Mouse (Mus musculus) heart, embryonic 13.5 days (tissue): Measurements from ENCODE around the gene Dact3. TPM values are rescaled to one million over a fixed set of nuclear protein-coding genes. Genes with fewer than 3 reads are reported as not detected.
A peak's percentile ranks its signal among the peaks of the same experiment; 100 is the strongest.

Source experiments
- ATAC-seq: fragments of 200-750 bp; cut with Nextera tagmentation; 2 replicates; pipeline ENCODE4 v1.8.0; 2017; ENCODE audit warnings: moderate TSS enrichment; ENCODE audit not compliant: insufficient number of reproducible peaks, low FRiP score, low TSS enrichment; ENCODE audit errors: extremely low read depth
- H3K27ac ChIP-seq: fragments of 300-500 bp; sonication (generic); replicated peaks from 2 replicates; pipeline ENCODE4 v1.5.1; 2015; ENCODE audit warnings: moderate library complexity, mild to moderate bottlenecking, inconsistent platforms
- H3K27me3 ChIP-seq: fragments of 300-500 bp; sonication (generic); replicated peaks from 2 replicates; pipeline ENCODE4 v1.6.1; 2015; ENCODE audit warnings: mild to moderate bottlenecking, inconsistent platforms
- H3K36me3 ChIP-seq: fragments of 300-500 bp; sonication (generic); 2 replicates; pipeline ENCODE4 v1.6.1; 2015; ENCODE audit warnings: mild to moderate bottlenecking, inconsistent platforms
- H3K4me1 ChIP-seq: fragments of 300-500 bp; sonication (generic); 2 replicates; pipeline ENCODE4 v1.6.1; 2015; ENCODE audit warnings: inconsistent platforms
- H3K4me2 ChIP-seq: fragments of 300-500 bp; sonication (generic); 2 replicates; pipeline ENCODE4 v1.6.1; 2015; ENCODE audit warnings: inconsistent platforms, mild to moderate bottlenecking, moderate library complexity
- H3K4me3 ChIP-seq: fragments of 300-500 bp; sonication (generic); 2 replicates; pipeline ENCODE4 v1.5.1; 2015; ENCODE audit warnings: moderate library complexity, mild to moderate bottlenecking, inconsistent platforms
- H3K9ac ChIP-seq: fragments of 300-500 bp; sonication (generic); 2 replicates; pipeline ENCODE4 v1.6.1; 2015; ENCODE audit warnings: inconsistent platforms, mild to moderate bottlenecking, moderate library complexity
- H3K9me3 ChIP-seq: fragments of 300-500 bp; sonication (generic); 2 replicates; pipeline ENCODE4 v1.6.1; 2016; ENCODE audit warnings: inconsistent platforms
- WGBS: fragments of 180-500 bp; shearing (Covaris S2); methylation state at CpG from one replicate; pipeline ENCODE4 v1.1.7; 2015; ENCODE audit warnings: mixed read lengths; 5-methylcytosine and 5-hydroxymethylcytosine counted together
- polyA plus RNA-seq: library from polyadenylated mRNA; unstranded; fragments of >200 nt; fragmentation: Nextera tagmentation; extraction: Ambion mirVana; gene quantifications from 2 replicates; pipeline ENCODE4 v1.2.1, GENCODE M21; 2015

Gene Dact3
- polyA plus RNA-seq, 1 experiment from 2014 or later = 4.7 TPM

- no peaks in the 10 kb centered on the region for H3K27me3 ChIP-seq
- peak within 1 kb of the TSS; percentile 76 for H3K4me3 ChIP-seq
- peak within 1 kb of the TSS; percentile 99 for H3K4me2 ChIP-seq
- H3K9me3 ChIP-seq = no peaks in the 10 kb centered on the region
- under 1% methylated on average over 32 of the region's 32 CpGs for WGBS
- peaks cover 43% of the 10 kb centered on the region for H3K4me1 ChIP-seq
- peak within 1 kb of the TSS; percentile 94 for H3K9ac ChIP-seq
- H3K36me3 ChIP-seq = peaks cover 60% of the 10 kb centered on the region
- peak; percentile 68 for ATAC-seq
- H3K27ac ChIP-seq = peak within 1 kb of the TSS; percentile 88
Measured at GRCm38 (mm10) chr7:16842645-16843063, 32.5 kb upstream of the Dact3 start, which contains the start of gene Prkd2. Prkd2 (plus strand) TSS chr7:16842902.

DNA sequence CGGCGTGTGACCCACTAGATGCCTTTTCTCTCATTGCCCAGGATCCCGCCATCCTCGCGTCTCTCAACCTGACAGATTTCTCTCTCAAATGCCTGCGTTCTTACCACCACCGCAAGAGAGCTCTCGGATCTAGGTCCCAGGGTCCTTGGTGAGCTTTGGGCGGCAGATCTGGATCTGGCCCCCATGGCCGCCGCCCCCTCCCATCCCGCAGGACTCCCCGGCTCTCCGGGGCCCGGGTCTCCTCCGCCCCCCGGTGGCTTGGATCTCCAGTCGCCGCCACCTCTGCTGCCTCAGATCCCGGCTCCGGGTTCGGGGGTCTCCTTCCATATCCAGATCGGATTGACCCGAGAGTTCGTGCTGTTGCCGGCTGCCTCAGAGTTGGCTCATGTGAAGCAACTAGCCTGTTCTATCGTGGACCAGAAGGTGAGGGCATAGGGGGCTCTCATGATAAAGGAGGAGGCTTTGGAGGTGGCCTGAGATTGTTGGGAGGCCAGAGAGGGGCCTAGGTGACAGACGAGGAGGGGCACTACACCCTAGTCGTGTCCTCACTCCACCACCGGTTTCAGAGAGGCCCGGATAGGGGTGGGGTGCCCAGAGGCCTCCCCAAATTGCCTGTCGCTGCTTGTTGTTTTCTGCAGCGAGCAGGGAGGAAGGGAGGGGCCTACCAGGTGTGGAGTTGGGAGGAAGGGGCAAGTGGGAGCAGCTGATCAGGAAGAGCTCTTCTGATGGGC lies 31.5 kb upstream of the Dact3 start:
- peaks cover 58% of the 10 kb centered on the region for H3K36me3 ChIP-seq
- no peak for ATAC-seq
- H3K27me3 ChIP-seq = no peaks in the 10 kb centered on the region
- H3K4me3 ChIP-seq = peak overlapping the region; percentile 76
- peak overlapping the region; percentile 88 for H3K27ac ChIP-seq
- H3K4me2 ChIP-seq = peak overlapping the region; percentile 99
- WGBS = 2% methylated on average over 33 of the region's 33 CpGs
- peaks cover 43% of the 10 kb centered on the region for H3K4me1 ChIP-seq
- no peaks in the 10 kb centered on the region for H3K9me3 ChIP-seq
- peak overlapping the region; percentile 94 for H3K9ac ChIP-seq

GRCm38 (mm10) chr7:16844696-16845071 lies 30.4 kb upstream of the Dact3 start:
- 40% methylated on average over 3 of the region's 3 CpGs for WGBS
- Histone ChIP-seq H3K27me3 (no peaks in the 10 kb centered on the region), H3K4me2 (peak overlapping the region; percentile 99), H3K36me3 (peaks cover 58% of the 10 kb centered on the region), H3K27ac (peak overlapping the region; percentile 88), H3K4me3 (peak overlapping the region; percentile 76), H3K9me3 (no peaks in the 10 kb centered on the region), H3K9ac (peak overlapping the region; percentile 94), H3K4me1 (peaks cover 43% of the 10 kb centered on the region)
- no peak for ATAC-seq

- H3K9me3 ChIP-seq = no peaks in the 10 kb centered on the region
- peak overlapping the region; percentile 88 for H3K27ac ChIP-seq
- WGBS = 34% methylated on average over 14 of the region's 14 CpGs
- peak overlapping the region; percentile 76 for H3K4me3 ChIP-seq
- H3K4me2 ChIP-seq = peak overlapping the region; percentile 99
- no peaks in the 10 kb centered on the region for H3K27me3 ChIP-seq
- peaks cover 58% of the 10 kb centered on the region for H3K36me3 ChIP-seq
- H3K4me1 ChIP-seq = peaks cover 43% of the 10 kb centered on the region
- H3K9ac ChIP-seq = peak overlapping the region; percentile 94
- ATAC-seq = no peak
Measured at GRCm38 (mm10) chr7:16845072-16845819, 29.9 kb upstream of the Dact3 start.

GRCm38 (mm10) chr7:16845820-16846167 lies 29.3 kb upstream of the Dact3 start:
- Histone ChIP-seq H3K9ac (peak overlapping the region; percentile 94), H3K36me3 (peaks cover 58% of the 10 kb centered on the region), H3K4me1 (peaks cover 43% of the 10 kb centered on the region), H3K4me2 (peak overlapping the region; percentile 99), H3K27me3 (no peaks in the 10 kb centered on the region), H3K27ac (peak overlapping the region; percentile 88), H3K4me3 (peak overlapping the region; percentile 76), H3K9me3 (no peaks in the 10 kb centered on the region)
- ATAC-seq = no peak
- WGBS = 36% methylated on average over 10 of the region's 10 CpGs

DNA sequence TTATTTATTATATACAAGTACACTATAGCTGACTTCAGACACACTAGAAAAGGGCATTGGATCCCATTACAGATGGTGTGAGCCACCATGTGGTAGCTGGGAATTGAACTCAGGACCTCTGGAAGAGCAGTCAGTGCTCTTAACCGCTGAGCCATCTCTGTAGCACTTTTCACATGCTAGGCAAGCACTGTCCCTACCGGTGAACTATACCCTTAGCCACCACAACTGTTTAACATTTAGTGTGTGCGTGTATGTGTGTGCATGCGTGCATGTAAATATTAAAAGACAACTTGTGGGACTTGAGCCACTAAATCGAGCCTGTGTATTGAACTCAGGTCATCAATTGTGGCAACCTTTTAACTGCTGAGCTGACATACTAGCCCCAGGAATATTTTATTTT lies 28.3 kb upstream of the Dact3 start:
- Histone ChIP-seq H3K27me3 (no peaks in the 10 kb centered on the region), H3K4me3 (no peak overlapping the region), H3K4me2 (no peak overlapping the region), H3K36me3 (peaks cover 55% of the 10 kb centered on the region), H3K9me3 (no peaks in the 10 kb centered on the region), H3K9ac (no peak overlapping the region), H3K4me1 (peaks cover 34% of the 10 kb centered on the region), H3K27ac (no peak overlapping the region)
- ATAC-seq = no peak
- 93% methylated on average over 5 of the region's 5 CpGs for WGBS

DNA sequence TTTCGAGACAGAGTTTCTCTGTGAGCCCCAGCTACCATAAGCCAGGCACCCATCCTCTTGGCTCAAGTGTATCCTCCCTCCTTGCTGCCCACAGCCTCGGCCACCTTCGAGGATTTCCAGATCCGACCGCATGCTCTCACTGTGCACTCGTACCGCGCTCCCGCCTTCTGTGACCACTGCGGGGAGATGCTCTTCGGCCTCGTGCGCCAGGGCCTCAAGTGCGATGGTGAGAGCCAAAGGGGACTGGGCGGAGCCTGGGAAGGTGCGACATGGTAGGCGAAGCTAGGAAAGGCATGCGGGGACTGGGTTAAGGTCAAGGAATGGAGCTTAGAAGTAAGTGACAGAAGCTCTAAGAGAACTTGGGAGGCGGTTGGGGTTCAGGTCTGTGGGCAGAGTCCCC lies 27.6 kb upstream of the Dact3 start:
- H3K27me3 ChIP-seq = no peaks in the 10 kb centered on the region
- ATAC-seq = no peak
- no peak overlapping the region for H3K4me3 ChIP-seq
- H3K36me3 ChIP-seq = peaks cover 60% of the 10 kb centered on the region
- no peak overlapping the region for H3K4me2 ChIP-seq
- peaks cover 29% of the 10 kb centered on the region for H3K4me1 ChIP-seq
- 81% methylated on average over 19 of the region's 19 CpGs for WGBS
- no peaks in the 10 kb centered on the region for H3K9me3 ChIP-seq
- no peak overlapping the region for H3K9ac ChIP-seq
- no peak overlapping the region for H3K27ac ChIP-seq

DNA sequence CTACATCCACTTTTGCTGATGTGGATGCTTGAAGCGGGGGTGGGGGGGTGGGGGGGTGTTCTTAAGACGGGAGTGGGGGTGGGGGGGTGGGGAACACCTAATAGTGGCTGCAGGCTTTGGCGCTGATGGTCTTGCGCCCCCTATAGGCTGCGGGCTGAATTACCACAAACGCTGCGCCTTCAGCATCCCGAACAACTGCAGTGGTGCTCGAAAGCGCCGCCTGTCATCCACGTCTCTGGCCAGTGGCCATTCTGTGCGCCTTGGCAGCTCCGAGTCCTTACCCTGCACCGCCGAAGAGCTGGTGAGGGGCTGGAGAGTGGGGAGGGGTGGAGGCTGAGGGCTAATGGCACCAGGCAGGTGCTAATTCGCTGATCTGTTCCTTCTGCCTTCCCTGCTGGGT lies 26.5 kb upstream of the Dact3 start:
- peaks cover 25% of the 10 kb centered on the region for H3K4me1 ChIP-seq
- no peak for ATAC-seq
- no peak overlapping the region for H3K27ac ChIP-seq
- peaks cover 71% of the 10 kb centered on the region for H3K36me3 ChIP-seq
- no peak overlapping the region for H3K4me2 ChIP-seq
- H3K4me3 ChIP-seq = no peak overlapping the region
- WGBS = 42% methylated on average over 17 of the region's 17 CpGs
- H3K27me3 ChIP-seq = no peaks in the 10 kb centered on the region
- H3K9ac ChIP-seq = no peak overlapping the region
- no peaks in the 10 kb centered on the region for H3K9me3 ChIP-seq

DNA sequence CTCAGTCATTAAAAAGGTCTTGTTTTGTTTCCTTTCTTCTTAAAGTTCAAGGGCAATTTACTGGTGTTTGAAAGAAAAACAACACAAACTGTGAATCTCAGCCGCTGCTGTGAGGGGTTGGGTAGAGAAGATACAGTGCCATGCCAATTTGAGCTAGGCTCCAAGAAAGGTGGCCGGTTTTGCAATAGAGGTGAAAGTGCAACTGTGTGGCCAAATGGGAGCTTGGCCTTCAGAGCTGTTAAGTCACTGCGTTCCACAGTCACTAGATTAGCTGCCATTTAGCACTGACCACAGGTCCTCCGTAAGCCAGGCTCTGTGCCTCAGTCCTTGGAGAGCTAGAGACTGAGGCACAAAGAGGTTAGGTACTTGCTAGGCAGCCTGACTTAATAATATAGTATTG lies 23.5 kb upstream of the Dact3 start:
- Histone ChIP-seq H3K36me3 (peaks cover 94% of the 10 kb centered on the region), H3K27ac (no peak overlapping the region)
- ATAC-seq = no peak

GRCm38 (mm10) chr7:16853302-16853831 lies 21.8 kb upstream of the Dact3 start:
- no peak overlapping the region for H3K27ac ChIP-seq
- peaks cover 95% of the 10 kb centered on the region for H3K36me3 ChIP-seq
- H3K4me2 ChIP-seq = no peak overlapping the region
- no peaks in the 10 kb centered on the region for H3K9me3 ChIP-seq
- H3K4me1 ChIP-seq = no peaks in the 10 kb centered on the region
- H3K27me3 ChIP-seq = no peaks in the 10 kb centered on the region
- no peak overlapping the region for H3K9ac ChIP-seq
- WGBS = 74% methylated on average over 14 of the region's 14 CpGs
- no peak for ATAC-seq
- no peak overlapping the region for H3K4me3 ChIP-seq

More for the DNA sequence above, 23.5 kb upstream of the Dact3 start:
- Histone ChIP-seq H3K9ac (no peak overlapping the region), H3K4me2 (no peak overlapping the region), H3K4me3 (no peak overlapping the region), H3K4me1 (no peaks in the 10 kb centered on the region), H3K27me3 (no peaks in the 10 kb centered on the region), H3K9me3 (no peaks in the 10 kb centered on the region)
- WGBS = 87% methylated on average over 4 of the region's 4 CpGs

DNA sequence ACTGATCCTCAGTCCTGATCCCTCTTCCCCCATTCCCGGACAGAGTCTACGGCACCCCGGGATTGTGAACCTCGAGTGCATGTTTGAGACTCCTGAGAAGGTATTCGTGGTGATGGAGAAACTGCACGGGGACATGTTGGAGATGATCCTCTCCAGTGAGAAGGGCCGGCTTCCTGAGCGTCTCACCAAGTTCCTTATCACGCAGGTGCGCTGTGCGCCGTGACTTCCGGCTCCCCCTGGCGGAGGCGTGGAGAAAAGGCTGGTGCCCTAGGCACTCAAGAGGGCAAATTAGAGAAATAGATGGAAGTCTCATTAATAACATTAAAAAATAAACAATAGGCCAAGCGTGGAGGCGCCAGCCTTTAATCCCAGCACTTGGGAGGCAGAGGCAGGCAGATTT lies 16.8 kb upstream of the Dact3 start:
- WGBS = 29% methylated on average over 17 of the region's 17 CpGs
- Histone ChIP-seq H3K27me3 (no peaks in the 10 kb centered on the region), H3K4me2 (no peak overlapping the region), H3K9ac (no peak overlapping the region), H3K27ac (no peak overlapping the region), H3K4me3 (no peak overlapping the region), H3K4me1 (no peaks in the 10 kb centered on the region), H3K9me3 (no peaks in the 10 kb centered on the region), H3K36me3 (peaks cover 96% of the 10 kb centered on the region)
- ATAC-seq = no peak
